Mouse (Mus musculus) CH12.LX (cell line): ENCODE data around the gene Exoc3l4.

Experiments
- CTCF ChIP-seq, 2 experiments: IDR thresholded peaks in 1 of 2; conservative IDR thresholded peaks in 1 of 2; 2 replicates each; pipeline ENCODE4 v1.5.1; 2011 to 2012; ENCODE audit warnings: low read depth in 2 of 2, low read length in 2 of 2, improper control_type of control experiment in 1 of 2, inconsistent platforms in 1 of 2, mild to moderate bottlenecking in 1 of 2, moderate library complexity in 1 of 2
- E2F4 ChIP-seq: IDR thresholded peaks from 2 replicates; pipeline ENCODE4 v1.6.1; 2011; ENCODE audit warnings: low read depth, low read length, improper control_type of control experiment; ENCODE audit not compliant: insufficient replicate concordance
- EP300 ChIP-seq: IDR thresholded peaks from 2 replicates; pipeline ENCODE4 v1.6.1; 2011; ENCODE audit warnings: low read length, improper control_type of control experiment
- HCFC1 ChIP-seq: IDR thresholded peaks from 2 replicates; pipeline ENCODE4 v1.6.1; 2012; ENCODE audit warnings: low read depth, mild to moderate bottlenecking, inconsistent platforms, low read length, improper control_type of control experiment
- JUND ChIP-seq: conservative IDR thresholded peaks from 2 replicates; pipeline ENCODE4 v1.6.1; 2011; ENCODE audit warnings: low read depth, low read length, improper control_type of control experiment
- MAX ChIP-seq: IDR thresholded peaks from 2 replicates; pipeline ENCODE4 v1.6.1; 2011; ENCODE audit warnings: low read length, improper control_type of control experiment
- PAX5 ChIP-seq: IDR thresholded peaks from 2 replicates; pipeline ENCODE4 v1.6.1; 2012; ENCODE audit warnings: low read length, inconsistent platforms, mixed read lengths
- POLR2A ChIP-seq: IDR thresholded peaks from 2 replicates; pipeline ENCODE4 v1.6.1; 2011; ENCODE audit warnings: low read depth, mild to moderate bottlenecking, improper control_type of control experiment, low read length
- POLR2AphosphoS2 ChIP-seq: IDR thresholded peaks from 2 replicates; pipeline ENCODE4 v1.6.1; 2011; ENCODE audit warnings: low read depth, low read length, improper control_type of control experiment
- RAD21 ChIP-seq: IDR thresholded peaks from 2 replicates; pipeline ENCODE4 v1.6.1; 2011; ENCODE audit warnings: low read depth, mild to moderate bottlenecking, low read length, improper control_type of control experiment, moderate library complexity
- TCF12 ChIP-seq: IDR thresholded peaks from 2 replicates; pipeline ENCODE4 v1.6.1; 2014; ENCODE audit warnings: low read depth, mild to moderate bottlenecking, inconsistent platforms, low read length, improper control_type of control experiment
- USF1 ChIP-seq: IDR thresholded peaks from 2 replicates; pipeline ENCODE4 v1.6.1; 2014; ENCODE audit warnings: low read depth, mild to moderate bottlenecking, inconsistent platforms, low read length, improper control_type of control experiment
- USF2 ChIP-seq: conservative IDR thresholded peaks from 2 replicates; pipeline ENCODE4 v1.6.1; 2011; ENCODE audit warnings: low read depth, low read length, improper control_type of control experiment
- ZC3H11A ChIP-seq: IDR thresholded peaks from 2 replicates; pipeline ENCODE4 v1.6.1; 2012; ENCODE audit warnings: low read depth, mild to moderate bottlenecking, inconsistent platforms, low read length, improper control_type of control experiment

DNA sequence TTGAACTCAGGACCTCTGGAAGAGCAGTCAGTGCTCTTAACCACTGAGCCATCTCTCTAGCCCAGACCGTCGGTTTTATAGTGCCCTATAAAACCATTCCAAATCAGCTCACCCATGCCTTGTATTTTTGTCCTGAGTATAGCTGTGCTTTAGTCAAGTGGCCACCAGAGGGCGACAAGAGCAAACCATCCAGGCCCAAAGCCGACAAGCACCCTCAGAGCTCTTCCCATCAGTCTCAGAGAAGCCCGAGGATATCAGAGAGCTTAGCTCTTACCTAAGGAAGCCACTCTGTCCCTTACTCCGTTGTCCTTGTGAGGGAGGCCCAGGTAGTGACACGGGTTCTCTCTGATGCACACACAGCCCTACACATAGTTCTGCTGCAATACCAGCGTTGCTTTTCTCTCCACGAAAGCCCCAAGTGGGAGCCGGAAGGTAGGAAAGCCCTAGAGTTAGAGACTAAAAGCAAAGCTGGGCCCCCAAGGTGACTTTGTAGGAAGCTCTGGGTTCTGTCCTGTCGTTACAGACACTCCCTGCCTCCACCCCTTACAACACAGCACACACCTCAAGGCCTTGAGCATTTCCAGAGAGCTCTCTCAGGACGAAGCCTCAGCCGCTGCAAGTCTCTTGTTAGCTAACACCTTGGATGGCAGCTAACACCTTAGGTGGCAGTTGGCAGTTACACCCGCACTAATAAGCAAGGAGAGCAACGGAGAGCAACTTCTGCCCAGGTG, 15.2 kb upstream of the Exoc3l4 start:
- TF ChIP-seq CTCF (conservative IDR thresholded peaks at IDR 0.05 in 1 of 2, IDR thresholded peaks at IDR 0.05 in 1 of 2; ENCODE audit: low read depth in 2 of 2, low read length in 2 of 2) (peak; percentile 58 to 92), TCF12 (no peak), PAX5 (no peak), POLR2A (no peak), HCFC1 (no peak), MAX (0 out of 2 replicates have a peak, but pooled peaks have one; percentile 0), EP300 (no peak), E2F4 (no peak), RAD21 (peak; percentile 84), ZC3H11A (peak; percentile 47; the same call in 1 of the 2 replicates), JUND (no peak), USF1 (no peak), POLR2AphosphoS2 (no peak), USF2 (no peak)
